Mouse (Mus musculus): ENCODE measurements at regions not wholly inside any gene's neighbourhood (a gene's known extent, or its start where the extent isn't known, plus 50 kb on each side); places are given as distances from the start of the nearest gene placed in this dataset.

- H3K36me3 ChIP-seq (ENCODE audit: poor library complexity, severe bottlenecking), result no peaks in the 10 kb centered on the region
- no peak overlapping the region for H3K4me3 ChIP-seq
- no peaks in the 10 kb centered on the region for H3K9me3 ChIP-seq (replicated peaks)
- H3K4me2 ChIP-seq, result no peak overlapping the region
- WGBS, result 95% methylated on average over 3 of the region's 3 CpGs
- no peaks in the 10 kb centered on the region for H3K27me3 ChIP-seq
- no peak overlapping the region for H3K27ac ChIP-seq
- no peaks in the 10 kb centered on the region for H3K4me1 ChIP-seq
- H3K9ac ChIP-seq, result no peak overlapping the region
- ATAC-seq, result no peak
These were observed 672.2 kb upstream of the 4930452B06Rik start for GRCm38 (mm10) chr14:9338220-9338619.

- no peak overlapping the region for H3K9ac ChIP-seq
- ATAC-seq, result peak; percentile 86; the same call in 1 of the 2 replicates
- H3K4me2 ChIP-seq, result no peak overlapping the region
- H3K27ac ChIP-seq, result no peak overlapping the region
- 82% methylated on average over 3 of the region's 3 CpGs for WGBS
- no peaks in the 10 kb centered on the region for H3K27me3 ChIP-seq
- H3K36me3 ChIP-seq (ENCODE audit: poor library complexity, severe bottlenecking), result no peaks in the 10 kb centered on the region
- H3K9me3 ChIP-seq (replicated peaks), result no peaks in the 10 kb centered on the region
- H3K4me3 ChIP-seq, result no peak overlapping the region
- H3K4me1 ChIP-seq, result no peaks in the 10 kb centered on the region; the same call in 1 of the 2 replicates
These were observed 671.1 kb upstream of the 4930452B06Rik start for GRCm38 (mm10) chr14:9337107-9337506.

DNA sequence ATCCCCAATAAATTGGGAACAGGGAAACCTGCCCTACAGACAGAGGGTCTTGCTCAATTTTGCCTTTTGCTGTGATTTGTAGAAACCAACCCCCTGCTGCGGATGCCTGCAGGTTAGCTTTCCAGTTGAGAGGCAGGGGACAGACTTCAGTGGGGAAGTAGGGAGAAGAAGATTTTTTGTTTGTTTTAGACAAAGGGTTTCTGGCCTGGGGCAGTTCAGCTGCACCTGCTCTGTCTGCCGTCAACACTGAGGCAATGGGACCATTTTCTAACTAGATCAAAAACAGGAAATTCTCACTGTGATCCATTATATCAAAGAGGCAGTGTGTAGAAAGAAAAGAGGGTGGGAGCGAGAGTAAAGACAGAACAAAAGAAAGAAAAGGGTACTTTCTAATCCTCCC is 665.6 kb upstream of the 4930452B06Rik start:
- no peaks in the 10 kb centered on the region for H3K9me3 ChIP-seq (replicated peaks)
- H3K9ac ChIP-seq, result no peak overlapping the region
- H3K36me3 ChIP-seq (ENCODE audit: poor library complexity, severe bottlenecking), result no peaks in the 10 kb centered on the region
- H3K27me3 ChIP-seq, result no peaks in the 10 kb centered on the region
- no peak for ATAC-seq
- WGBS, result 12% methylated on average over 3 of the region's 3 CpGs
- H3K4me1 ChIP-seq, result peaks cover 6% of the 10 kb centered on the region
- H3K4me3 ChIP-seq, result no peak overlapping the region
- no peak overlapping the region for H3K4me2 ChIP-seq
- H3K27ac ChIP-seq, result no peak overlapping the region

- Histone ChIP-seq H3K4me3 (no peak overlapping the region), H3K9me3 (replicated peaks) (no peaks in the 10 kb centered on the region), H3K4me2 (no peak overlapping the region), H3K4me1 (peaks cover 6% of the 10 kb centered on the region), H3K9ac (no peak overlapping the region), H3K36me3 (ENCODE audit: poor library complexity, severe bottlenecking) (no peaks in the 10 kb centered on the region), H3K27ac (no peak overlapping the region), H3K27me3 (no peaks in the 10 kb centered on the region)
- no peak for ATAC-seq
These were observed 664.7 kb upstream of the 4930452B06Rik start for GRCm38 (mm10) chr14:9330767-9331166.

GRCm38 (mm10) chr14:9329839-9330485 is 663.9 kb upstream of the 4930452B06Rik start:
- Histone ChIP-seq H3K4me2 (no peak overlapping the region), H3K27ac (peak overlapping the region; percentile 1; the same call in 1 of the 2 replicates), H3K9me3 (replicated peaks) (no peaks in the 10 kb centered on the region), H3K36me3 (ENCODE audit: poor library complexity, severe bottlenecking) (no peaks in the 10 kb centered on the region), H3K4me1 (peaks cover 6% of the 10 kb centered on the region), H3K27me3 (no peaks in the 10 kb centered on the region), H3K4me3 (no peak overlapping the region), H3K9ac (no peak overlapping the region)
- peak; percentile 83 for ATAC-seq
- 66% methylated on average over 12 of the region's 12 CpGs for WGBS

- Histone ChIP-seq H3K27me3 (no peaks in the 10 kb centered on the region), H3K4me3 (no peak overlapping the region), H3K27ac (no peak overlapping the region), H3K36me3 (ENCODE audit: poor library complexity, severe bottlenecking) (no peaks in the 10 kb centered on the region), H3K4me2 (no peak overlapping the region), H3K9ac (no peak overlapping the region), H3K4me1 (peaks cover 6% of the 10 kb centered on the region), H3K9me3 (replicated peaks) (no peaks in the 10 kb centered on the region)
- WGBS, result 73% methylated on average over 1 of the region's 1 CpGs
- ATAC-seq, result no peak
These were observed 661.3 kb upstream of the 4930452B06Rik start for GRCm38 (mm10) chr14:9327344-9327743.

DNA sequence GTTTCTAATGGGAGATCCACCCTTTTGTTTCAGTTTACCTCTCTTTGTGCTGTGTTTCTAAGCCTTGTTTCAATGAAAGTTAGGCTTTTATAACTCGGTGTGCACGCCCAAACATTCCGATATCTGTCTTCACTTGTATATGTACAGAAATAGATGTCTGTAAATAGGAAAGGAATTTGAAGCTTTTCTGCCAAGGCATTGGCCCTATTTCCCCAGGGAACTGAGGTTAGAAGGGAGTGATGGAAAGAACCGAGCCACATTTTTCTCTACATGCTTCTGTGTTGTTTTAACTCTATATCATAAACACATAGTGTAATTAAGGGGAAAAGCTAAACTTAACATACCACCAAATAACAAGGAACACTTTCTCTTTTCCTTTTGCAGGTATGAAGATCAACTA is 653.8 kb upstream of the 4930452B06Rik start:
- Histone ChIP-seq H3K4me1 (no peaks in the 10 kb centered on the region), H3K9me3 (replicated peaks) (no peaks in the 10 kb centered on the region), H3K27me3 (no peaks in the 10 kb centered on the region), H3K27ac (no peak overlapping the region), H3K36me3 (ENCODE audit: poor library complexity, severe bottlenecking) (no peaks in the 10 kb centered on the region), H3K4me2 (no peak overlapping the region), H3K9ac (no peak overlapping the region), H3K4me3 (no peak overlapping the region)
- no peak for ATAC-seq
- 88% methylated on average over 4 of the region's 4 CpGs for WGBS

- H3K36me3 ChIP-seq (ENCODE audit: poor library complexity, severe bottlenecking), result no peaks in the 10 kb centered on the region
- WGBS, result 82% methylated on average over 2 of the region's 2 CpGs
These were observed 652.9 kb upstream of the 4930452B06Rik start for GRCm38 (mm10) chr14:9318796-9319465.

GRCm38 (mm10) chr14:9315224-9315623 is 649.2 kb upstream of the 4930452B06Rik start:
- no peak overlapping the region for H3K4me3 ChIP-seq
- H3K27ac ChIP-seq, result no peak overlapping the region
- no peaks in the 10 kb centered on the region for H3K4me1 ChIP-seq
- no peaks in the 10 kb centered on the region for H3K27me3 ChIP-seq
- 81% methylated on average over 3 of the region's 3 CpGs for WGBS
- no peak for ATAC-seq
- no peak overlapping the region for H3K4me2 ChIP-seq
- H3K9me3 ChIP-seq (replicated peaks), result no peaks in the 10 kb centered on the region
- no peaks in the 10 kb centered on the region for H3K36me3 ChIP-seq (ENCODE audit: poor library complexity, severe bottlenecking)
- no peak overlapping the region for H3K9ac ChIP-seq

More at GRCm38 (mm10) chr14:9318796-9319465, 652.9 kb upstream of the 4930452B06Rik start:
- ATAC-seq, result no peak
- no peak overlapping the region for H3K4me3 ChIP-seq
- H3K9ac ChIP-seq, result no peak overlapping the region
- H3K4me1 ChIP-seq, result no peaks in the 10 kb centered on the region
- no peaks in the 10 kb centered on the region for H3K9me3 ChIP-seq (replicated peaks)
- H3K27me3 ChIP-seq, result no peaks in the 10 kb centered on the region
- H3K4me2 ChIP-seq, result no peak overlapping the region
- no peak overlapping the region for H3K27ac ChIP-seq

DNA sequence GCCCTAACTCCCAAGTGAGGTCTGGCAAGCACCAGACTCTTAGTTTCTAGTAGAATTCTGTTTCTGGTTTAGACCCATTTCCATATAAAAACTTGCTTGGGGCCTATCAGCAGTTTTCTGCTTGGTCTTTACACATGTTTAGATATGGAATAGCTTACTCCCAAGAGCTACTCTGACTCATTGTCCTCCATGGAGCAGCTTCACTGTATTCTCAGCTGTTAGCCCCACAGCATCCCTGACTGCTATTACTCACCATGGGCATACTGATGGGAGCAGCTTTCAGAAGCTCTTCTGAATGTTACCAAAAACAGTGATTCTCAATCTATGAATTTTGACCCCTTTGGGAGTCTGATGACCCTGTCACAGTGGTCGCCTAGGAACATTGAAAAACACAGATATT is 630.1 kb upstream of the 4930452B06Rik start:
- Histone ChIP-seq H3K27ac (no peak overlapping the region), H3K36me3 (ENCODE audit: poor library complexity, severe bottlenecking) (no peaks in the 10 kb centered on the region), H3K9ac (no peak overlapping the region), H3K27me3 (no peaks in the 10 kb centered on the region), H3K4me2 (no peak overlapping the region), H3K4me1 (no peaks in the 10 kb centered on the region), H3K4me3 (no peak overlapping the region), H3K9me3 (replicated peaks) (0 out of 2 replicates have a peak, but pooled peaks cover 5% of the 10 kb centered on the region)
- WGBS, result 70% methylated on average over 1 of the region's 1 CpGs
- ATAC-seq, result no peak

- Histone ChIP-seq H3K4me2 (no peak overlapping the region), H3K4me1 (no peaks in the 10 kb centered on the region), H3K27me3 (no peaks in the 10 kb centered on the region), H3K9ac (no peak overlapping the region), H3K4me3 (no peak overlapping the region), H3K9me3 (replicated peaks) (no peaks in the 10 kb centered on the region), H3K36me3 (ENCODE audit: poor library complexity, severe bottlenecking) (no peaks in the 10 kb centered on the region), H3K27ac (no peak overlapping the region)
- WGBS, result 82% methylated on average over 2 of the region's 2 CpGs
- ATAC-seq, result no peak
These were observed 628.5 kb upstream of the 4930452B06Rik start for GRCm38 (mm10) chr14:9294555-9294954.

DNA sequence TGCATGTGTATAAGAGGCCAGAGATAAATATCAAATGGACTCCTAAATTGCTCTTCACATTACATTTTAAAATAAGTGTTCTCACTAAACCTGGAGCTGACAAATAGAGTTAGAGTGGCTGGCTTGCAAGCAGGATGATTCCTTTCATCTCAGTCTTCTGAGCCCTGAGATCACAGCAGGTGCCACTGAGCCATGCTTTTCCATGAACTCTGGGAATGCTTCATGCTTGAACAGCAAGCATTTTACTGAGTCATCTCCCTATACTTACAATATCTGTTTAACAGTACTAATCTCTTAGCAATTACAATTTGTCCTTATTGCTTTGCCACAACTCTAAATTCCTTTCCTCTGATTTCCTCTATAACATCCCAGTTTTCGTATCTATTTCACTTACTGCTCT is 622.1 kb upstream of the 4930452B06Rik start:
- Histone ChIP-seq H3K27ac (no peak overlapping the region), H3K9ac (no peak overlapping the region)
- WGBS, result 88% methylated on average over 1 of the region's 1 CpGs

More for the DNA sequence above, 622.1 kb upstream of the 4930452B06Rik start:
- no peaks in the 10 kb centered on the region for H3K9me3 ChIP-seq (replicated peaks)
- H3K4me1 ChIP-seq, result 0 out of 2 replicates have a peak, but pooled peaks cover 3% of the 10 kb centered on the region
- H3K4me2 ChIP-seq, result no peak overlapping the region
- no peak overlapping the region for H3K4me3 ChIP-seq
- H3K36me3 ChIP-seq (ENCODE audit: poor library complexity, severe bottlenecking), result no peaks in the 10 kb centered on the region
- no peak for ATAC-seq
- H3K27me3 ChIP-seq, result no peaks in the 10 kb centered on the region

Measured in forebrain, embryonic 13.5 days (tissue).